Mouse (Mus musculus) B cell, adult 2 months (primary cell): ENCODE measurements around the gene Dmrtb1.
A peak's percentile ranks its signal among the peaks of the same experiment; 100 is the strongest.

Experiments
- DNase-seq, 2 experiments: peaks; one replicate each; pipeline ENCODE4 v3.0.0; 2022

Gene Dmrtb1

DNA sequence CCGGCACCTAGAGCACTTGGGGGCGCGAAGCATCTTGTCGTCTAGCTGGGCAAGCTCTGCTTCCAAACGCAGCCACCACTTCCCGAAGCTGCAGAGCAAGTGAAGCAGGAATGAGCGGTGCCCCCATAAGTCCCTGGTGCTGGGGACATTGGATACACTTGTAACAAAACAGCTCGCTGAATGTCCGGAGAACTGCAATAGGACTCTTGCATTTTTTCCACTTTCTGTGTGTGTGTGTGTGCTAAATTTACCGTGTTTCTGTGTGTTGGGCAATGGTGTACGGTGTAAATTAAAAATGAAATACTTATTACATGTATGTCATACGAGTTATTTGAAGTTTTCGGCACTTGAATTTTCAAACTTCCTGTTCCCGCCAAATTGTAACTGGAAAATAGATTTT, at the start of gene Dmrtb1:
Dmrtb1 (minus strand) TSS at position 101 of the 400 bp plus-strand sequence.
- DNase-seq: no peak

DNA sequence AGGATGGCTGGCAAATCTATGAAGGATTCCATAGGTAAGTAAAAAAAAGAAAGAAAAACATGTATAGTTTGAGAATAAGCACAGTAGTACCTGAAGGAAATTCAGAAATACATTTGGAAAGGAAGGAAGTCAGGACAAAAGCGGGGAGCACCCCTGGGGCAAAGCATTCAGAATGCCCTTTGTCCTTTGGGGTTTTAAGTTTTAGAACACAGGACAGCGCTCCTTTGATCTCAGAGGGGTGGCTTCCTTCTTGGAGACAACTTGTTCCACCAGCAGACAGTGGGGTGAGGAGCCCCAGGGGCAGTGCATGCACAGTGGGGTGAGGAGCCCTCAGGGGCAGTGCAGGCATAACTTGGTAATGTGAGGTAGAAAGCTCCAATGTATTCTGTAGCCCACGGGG, 49.6 kb upstream of the Dmrtb1 start:
- DNase-seq: no peak

DNA sequence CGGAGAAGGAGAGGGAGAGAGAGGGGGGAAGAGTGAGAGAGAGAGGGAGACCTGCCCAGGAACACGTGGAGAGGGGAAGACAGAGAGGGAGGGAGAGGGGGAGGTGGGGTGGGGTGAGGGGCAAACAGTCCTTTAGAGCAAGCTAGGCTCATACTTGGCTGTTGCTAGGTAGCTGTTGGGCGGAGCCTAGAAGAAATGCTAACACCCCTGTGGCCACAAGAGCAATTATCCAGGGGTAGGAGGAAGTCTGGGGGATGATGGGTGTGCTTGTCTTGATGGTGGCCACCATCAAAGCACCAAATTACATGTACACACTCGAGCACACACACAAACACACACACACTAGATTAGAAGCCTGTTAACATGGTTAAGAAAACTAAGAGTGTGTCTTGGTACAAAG, 48.6 kb upstream of the Dmrtb1 start:
- no peak for DNase-seq

DNA sequence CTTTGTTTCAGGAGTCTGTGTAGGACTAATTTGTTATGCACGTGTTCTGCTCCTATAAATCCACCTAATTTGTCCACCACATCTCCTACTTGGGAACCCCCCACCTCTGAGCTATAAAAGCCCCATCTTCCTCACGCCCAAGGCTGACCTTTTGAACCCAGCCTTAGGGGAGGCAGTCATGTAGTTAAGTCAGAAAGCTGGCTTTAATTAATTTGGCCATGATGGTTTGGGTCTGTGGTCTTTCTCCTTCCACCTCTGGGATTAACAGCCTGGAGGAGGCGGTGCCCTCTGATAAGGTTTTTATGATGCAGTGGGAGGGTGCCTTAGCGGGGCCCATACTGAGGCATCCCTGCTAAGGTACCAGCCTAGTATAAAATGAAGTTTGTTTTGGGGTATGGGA, 48.2 kb upstream of the Dmrtb1 start:
- DNase-seq: no peak

DNA sequence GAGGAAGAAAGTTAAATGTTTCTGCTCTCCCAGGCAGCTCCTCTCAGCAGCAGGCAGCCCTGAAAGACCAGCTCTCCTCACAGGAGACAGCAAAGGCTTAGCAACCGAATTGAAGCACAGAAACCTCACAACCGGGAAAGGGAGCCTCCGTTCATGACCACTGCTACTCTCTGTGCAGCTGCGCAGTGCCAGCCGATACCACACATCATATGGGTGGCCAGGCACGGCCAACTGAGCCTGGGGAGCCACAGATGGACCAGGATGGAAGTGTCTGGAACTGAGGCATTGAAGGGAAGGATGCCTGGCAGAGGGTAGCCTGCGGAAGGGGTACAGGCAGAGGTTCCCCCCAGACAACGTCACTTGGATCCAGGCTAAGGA, 47.0 kb upstream of the Dmrtb1 start:
- DNase-seq: no peak

DNA sequence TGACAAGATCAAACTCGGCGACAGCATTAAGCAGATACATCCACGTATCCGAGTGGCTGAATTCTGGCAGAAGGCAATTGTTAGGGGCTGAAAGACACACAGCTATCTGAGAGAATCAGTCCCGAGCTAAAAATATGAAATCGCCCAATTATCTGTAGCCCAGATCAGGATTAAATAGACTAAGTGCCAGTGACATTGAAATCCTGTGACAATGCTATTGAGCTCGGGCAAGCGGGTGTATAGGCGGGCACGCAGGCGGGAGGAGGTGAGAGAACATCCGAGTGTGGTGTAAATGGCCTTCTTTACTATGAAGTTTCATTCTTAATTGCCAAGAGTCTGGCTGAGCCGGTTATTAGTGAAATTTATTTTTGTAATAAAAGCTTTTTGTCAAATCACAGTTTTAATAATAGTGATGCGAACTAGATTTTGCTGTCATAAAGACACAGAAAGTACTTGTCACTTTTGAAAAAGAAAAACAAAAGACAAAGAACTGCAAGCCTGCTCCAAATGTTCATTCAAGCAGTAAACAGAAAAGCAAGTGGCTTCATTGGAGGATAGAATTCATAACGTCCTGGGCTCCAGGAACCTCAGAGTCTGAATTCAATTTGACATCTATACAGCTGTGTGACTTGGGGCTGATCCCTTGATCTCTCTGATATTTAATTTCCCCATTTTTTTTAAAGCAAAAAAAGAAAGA, 46.5 kb upstream of the Dmrtb1 start:
- DNase-seq: no peak

DNA sequence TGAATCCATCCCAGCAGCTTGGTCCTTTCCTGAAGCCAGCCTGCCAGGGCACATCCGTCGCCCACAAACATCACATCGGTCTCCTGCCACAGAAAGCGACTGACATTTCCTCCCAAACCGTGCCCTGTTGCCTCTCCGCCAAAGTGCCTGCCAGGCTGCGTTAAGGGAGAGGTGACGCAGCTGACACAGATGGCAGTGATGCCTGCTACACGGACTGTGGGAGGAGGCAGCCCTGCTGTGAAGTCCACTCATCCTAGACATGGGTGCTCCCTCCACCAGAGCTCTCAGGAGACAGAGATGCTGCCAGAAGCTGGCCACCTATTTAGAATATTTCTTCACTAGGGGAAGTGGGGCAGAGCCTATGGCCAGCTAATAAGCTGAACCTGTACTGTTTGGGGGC, 41.4 kb upstream of the Dmrtb1 start:
- no peak for DNase-seq

DNA sequence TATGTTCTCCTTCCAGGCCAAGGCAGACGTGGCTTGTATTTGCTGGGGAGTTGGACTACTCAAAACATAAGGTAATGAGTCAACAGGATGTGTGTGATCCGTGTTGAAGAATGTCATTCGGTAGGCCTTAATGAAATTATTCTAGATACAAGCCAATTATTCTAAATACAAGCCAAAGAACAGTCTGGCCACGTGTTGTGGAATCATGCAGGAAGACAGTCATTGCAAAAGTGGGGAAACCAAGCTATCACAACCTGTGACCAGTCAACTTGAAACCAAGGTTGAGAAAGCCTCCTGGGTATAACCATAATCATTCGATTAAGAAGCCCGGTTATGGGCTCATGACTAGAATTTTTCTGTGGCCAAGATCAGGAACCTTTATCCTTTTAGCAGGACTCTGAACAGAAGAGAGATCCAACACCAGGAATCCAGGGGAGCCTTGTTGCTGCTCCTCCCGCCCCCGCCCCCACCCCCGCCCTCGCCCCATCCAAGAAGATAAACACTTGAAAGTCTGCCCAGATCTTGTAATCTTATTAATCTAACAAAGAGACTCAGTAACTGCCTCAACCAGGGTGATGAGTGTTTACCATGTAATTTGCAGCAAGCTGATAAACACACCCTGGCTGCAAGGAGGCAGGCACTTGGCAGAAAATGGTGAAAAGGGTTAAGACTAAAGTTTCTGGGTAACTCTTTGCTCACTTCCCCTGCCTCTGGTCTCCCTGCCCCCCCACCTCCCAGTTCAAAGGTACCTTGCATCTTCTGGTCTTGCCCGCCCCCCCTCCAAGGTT, 36.2 kb upstream of the Dmrtb1 start:
- DNase-seq: no peak

DNA sequence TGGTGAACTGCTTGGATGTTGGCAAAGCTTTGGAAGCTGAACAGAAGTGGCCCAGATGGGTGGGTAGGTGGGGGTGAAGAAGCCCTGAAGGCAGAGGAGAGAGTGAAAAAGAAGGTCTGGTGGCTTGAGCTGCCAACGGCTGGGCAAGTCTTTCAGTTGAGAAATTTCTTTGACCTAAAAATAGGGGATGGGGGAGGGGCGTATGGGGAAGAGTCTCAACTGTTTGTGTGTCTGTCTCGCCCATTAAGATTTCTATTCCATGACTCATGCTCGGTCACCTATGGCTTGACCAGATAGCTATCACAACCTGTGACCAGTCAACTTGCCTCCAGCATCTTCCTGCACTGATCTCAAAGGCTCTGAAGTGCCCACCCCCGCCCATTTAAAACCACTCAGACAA, 35.1 kb upstream of the Dmrtb1 start:
- DNase-seq: no peak

DNA sequence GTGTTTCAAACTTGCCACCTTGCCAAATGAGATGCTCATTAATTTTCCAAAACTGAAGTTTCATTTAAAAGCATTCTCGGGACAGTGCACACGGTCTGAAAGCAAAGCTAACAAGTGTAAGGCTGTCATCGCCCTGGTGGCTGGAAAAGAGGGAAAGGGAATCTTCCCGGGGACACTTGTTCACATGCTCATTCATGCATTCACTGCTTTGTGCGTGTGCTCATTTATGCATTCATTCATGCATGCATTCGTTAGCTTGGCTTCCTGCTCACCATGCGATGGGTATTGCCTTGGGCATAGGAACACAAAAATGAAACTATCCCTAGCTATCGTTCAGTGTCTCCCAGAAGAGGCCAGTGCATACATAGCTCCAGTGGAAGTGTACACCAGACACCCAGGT, 34.7 kb upstream of the Dmrtb1 start:
- DNase-seq: no peak

DNA sequence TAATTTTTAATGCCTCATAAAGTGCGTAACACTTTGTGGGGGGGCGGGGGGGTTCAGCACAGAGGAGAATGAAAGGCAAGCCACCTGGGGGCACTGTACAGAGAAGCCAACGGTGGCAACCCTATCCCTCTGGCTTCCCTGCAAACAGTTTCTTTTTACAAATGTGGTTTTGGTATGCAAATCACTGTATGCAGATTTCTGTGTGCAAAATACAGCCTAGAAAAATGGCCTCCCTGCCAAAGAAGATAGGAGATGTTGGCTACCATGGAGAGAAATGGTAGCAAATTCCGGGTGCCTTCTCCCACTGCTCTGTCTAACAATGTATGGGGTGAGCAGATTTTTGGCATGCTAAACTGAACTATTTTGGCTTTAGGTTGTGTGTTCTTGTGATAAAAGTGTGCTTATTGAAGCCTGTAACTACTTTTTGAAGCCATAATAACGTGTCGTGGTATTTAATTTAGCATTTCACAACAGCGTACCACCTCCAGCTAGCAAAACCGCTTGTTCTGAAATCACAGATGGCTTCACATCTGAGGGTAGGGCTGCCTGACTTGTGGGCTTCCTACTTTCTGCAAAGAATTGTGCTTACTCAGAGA, 33.8 kb upstream of the Dmrtb1 start:
- DNase-seq: no peak

DNA sequence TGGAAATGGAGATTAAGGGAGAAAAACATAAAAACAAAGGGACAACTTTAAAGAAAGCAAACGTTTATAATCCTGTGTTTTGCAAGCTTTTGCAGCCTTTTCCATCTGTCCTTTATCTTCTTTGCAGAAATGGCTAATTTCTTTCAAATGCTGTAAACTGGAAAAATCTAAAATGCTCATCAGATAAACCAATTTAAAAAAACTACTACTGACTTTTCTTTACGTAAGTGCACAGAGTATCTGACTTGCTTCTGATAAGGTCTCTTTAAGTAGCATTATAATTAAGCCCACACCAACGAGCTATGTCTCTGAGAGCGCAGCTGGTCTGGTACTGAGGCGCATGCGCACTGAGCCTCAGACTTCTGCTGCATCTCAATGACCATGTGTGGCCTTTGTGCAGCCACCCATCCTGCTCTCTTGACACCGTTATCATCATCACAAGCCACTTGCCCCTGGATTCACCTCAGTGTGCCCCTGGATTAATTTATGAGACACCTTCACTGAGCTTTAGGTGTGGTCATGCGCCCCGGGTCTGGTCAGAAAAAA, 32.8 kb upstream of the Dmrtb1 start:
- no peak for DNase-seq

DNA sequence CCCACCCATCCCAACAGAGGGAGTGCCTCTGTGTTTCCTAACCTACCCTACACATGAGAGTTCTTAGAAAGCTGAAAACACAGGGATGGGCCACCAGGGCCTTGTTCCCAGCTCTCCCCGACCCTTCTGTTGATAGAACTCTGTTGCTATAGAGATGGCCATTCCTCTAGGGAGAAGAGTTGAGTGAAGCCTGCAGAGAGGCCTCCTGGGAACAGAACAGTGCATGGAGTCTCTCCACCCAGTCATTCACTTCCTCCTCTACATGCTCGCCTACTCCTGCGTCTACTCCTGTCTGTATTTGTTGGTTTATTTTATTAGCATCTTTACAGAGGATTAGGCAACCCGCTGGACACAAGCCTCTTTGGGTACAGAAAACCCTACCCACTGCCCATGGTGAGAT, 22.9 kb upstream of the Dmrtb1 start:
- no peak for DNase-seq

DNA sequence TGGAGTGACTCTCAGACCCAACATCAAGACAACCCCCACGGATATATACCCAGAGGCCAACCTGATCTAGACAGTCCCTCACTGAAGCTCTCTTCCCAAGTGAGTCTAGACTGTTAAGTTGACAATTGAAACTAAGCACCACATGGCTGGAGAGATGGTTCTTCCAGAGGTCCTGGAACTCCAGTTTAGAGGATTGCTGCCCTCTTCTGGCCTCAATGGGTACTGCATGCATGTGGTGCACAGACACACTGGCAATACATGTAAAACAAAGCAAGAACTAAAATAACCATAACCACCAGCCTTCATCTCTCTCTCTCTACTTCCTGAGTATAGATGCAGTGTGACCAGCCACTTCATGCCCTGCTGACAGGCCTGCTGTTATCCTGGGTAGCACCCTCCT, 20.2 kb upstream of the Dmrtb1 start:
- peak; percentile 20 to 40 for DNase-seq

DNA sequence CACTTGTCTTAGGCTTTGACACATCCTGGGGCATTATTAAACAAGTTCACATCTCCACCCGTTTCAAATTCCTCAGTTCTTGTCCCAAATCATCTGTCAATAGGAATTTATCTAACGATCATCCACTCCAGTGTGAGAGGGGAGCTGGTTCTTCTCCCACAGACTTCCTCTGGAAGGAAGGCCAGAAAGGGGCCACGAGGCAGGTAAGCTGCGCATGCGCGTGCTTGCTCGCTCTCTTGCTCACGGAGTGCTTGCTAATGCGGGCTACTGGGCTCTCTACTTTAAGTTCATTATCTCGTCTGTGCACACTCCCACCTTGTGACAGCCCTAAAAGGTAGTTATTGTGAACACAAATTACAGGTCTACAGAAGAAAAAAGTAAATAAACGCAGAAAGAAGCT, 17.6 kb upstream of the Dmrtb1 start:
- DNase-seq: no peak

DNA sequence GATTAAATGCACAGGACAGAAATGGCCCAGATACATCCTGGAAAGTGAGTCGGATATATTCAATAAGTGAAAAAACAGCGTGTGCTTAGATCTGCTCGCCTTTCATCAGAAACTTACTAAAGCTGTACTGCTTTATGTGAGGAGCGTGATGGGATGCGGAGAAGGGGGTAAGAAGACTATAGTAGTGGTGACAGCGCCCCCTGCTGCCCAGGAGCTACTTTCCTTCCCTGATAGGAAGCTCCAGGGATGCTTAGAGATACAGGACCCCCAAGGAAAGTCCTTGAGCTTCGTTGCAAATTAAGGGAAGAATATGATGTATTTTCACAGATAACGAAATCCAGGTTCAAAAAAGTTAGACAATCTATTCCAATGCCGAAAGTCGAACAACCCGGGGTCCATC, 17.1 kb upstream of the Dmrtb1 start:
- peak; percentile 17 to 28 for DNase-seq

DNA sequence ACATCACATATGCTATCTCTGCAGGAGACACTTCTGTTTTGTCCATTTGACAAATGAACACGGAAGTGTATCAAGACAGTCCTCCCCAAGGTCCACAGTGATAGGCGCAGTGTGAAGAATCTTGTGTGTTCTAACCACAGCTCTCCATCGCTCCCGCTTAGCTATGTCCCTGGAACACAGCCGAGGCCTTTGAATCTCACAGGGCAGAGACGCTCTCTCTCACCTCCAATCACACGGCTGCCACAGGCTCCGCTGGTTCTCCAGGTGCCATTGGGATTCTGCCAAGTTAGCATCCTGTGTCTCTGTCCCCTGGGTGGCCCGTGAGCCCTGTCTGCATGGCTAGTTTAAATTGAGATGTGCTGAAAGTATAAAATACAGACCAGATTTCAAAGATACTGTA, 15.2 kb upstream of the Dmrtb1 start:
- no peak for DNase-seq

DNA sequence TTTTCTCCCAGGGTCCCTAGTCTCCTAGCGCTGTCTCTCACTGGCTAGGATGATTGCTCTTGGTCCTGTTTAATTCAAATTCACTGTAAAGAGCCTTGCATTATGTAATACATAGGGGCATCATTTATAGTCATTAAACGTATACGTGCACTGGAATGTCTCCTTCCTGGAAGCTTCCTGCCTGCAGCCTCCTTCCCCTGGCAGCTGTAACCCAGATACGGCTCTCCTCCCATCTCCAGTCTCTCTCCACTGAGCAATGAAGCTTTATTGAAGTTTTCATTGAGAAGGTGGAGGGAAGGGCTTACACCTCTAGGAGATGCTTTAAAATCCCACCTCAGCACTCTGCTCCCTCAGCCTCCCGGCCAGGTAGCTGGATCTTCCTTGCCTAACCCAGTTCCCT, 9.8 kb upstream of the Dmrtb1 start:
- DNase-seq: no peak

DNA sequence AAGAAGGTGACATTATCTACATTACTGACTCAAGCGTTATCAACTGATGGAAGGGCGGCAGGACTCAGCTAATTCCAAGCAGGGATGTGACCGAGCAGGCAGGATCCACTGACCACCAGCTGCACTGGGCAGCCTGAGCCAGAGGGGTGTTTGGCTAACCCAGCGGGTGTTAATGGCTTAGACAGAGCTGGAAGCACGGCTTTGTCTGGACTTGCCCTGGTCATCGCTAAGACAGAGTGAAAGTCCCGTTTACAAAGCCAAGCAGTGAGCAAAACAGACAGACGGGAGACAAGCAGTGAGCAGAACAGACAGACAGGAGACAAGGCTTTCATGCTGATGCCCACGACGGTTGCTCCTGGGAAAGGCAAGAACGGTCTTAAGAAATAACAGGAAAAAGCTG, 4.2 kb upstream of the Dmrtb1 start:
- DNase-seq: no peak

DNA sequence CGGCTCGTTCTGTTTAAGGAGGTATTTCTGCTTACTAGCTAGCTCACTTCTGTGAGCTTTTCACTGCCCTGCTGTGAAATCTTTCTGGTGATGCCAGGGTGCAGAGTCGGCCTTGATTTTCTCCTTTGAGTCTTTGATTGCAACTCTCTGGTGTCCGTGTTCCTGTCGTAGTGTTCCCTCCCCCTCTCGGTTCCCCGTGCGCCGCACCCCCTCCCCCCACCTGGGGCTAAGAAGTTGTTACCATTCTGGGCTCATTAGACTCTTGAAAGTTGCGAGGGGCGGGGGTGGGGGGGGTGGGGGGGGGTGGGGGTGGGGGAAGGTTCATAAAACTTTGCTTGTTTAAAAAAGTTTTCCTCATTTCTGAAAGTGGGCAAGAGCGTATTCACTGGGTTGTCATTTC, 3.1 kb upstream of the Dmrtb1 start:
- DNase-seq: no peak

DNA sequence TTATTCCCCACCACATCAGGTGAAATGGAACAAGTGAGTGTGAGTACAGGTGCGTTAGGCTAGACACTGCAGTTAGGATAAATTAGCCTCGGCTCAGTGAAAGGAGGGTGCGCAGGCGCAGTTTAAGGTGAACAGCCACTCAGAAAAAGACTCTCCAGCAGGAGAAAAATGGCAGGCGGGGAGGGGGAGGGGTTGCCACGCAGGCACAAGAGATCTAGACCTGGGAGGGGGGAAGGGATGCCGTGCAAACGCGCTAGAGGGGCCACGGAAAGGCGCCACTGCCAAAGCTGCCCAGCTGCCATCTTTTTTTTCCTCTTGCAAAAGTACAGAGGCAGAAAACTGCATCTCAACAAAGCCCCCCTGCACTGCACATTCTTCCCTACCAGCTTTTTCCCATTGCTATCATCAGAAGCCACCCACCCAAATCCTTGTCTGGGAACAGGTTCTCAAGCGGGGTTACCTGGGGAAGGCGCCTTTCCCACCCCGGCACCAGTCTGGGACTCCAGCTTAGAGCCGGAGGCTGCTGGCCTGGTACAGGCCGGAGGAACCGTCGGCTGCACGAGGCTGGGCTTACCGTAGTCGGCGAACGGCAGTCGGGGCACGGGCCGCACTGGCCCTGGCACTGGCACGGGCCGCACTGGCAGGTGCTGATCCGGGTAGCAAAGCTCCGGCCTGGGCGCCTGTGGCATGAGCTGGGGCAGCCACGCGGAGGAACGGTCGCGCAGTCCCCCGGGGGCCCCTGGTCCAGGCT, 849 bp downstream of the Dmrtb1 start:
- DNase-seq: no peak

DNA sequence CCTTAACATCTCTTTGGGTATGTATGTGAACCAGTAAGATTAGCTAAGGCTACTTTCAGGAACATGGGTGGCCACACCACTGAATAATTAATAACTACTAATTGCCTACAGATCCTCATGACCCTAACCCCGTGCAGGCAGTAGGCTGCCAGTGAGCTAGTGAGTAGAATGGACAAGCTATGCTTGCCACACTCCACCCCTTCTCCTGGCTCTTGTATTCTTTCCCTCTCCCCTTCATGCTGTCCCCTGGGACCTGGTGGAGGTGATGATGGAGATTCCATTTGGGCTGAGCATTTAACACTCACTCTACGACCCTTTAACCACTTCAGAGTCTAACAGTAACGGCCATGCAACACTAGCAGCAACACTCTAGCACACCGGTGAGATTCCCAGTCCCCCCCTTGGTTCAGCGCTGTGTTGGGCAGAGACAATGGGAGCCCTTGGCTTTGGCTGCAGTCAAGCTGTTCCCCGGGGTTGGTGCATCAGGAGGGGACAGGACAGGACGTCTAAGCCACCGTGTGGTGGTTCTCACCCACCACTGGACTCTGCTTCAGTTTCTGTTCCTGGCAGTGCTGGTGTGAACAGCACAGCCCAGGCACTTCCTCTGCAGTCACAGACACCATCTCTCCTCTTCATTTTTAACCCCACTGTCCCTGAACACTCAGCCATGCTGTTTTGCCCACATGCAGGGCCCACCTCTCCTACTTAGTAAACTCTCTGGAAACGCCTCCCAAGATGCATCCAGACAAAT, 2.8 kb downstream of the Dmrtb1 start:
- DNase-seq: no peak
